Mouse (Mus musculus): ENCODE data around the gene Cd79a. TPM values are rescaled to one million over a fixed set of nuclear protein-coding genes. Genes with fewer than 3 reads are reported as not detected.

The Cd79a gene
- total and polyA plus RNA-seq, 3 experiments, result 51.8 to 422 (median 75.2) TPM

GRCm38 (mm10) chr7:24944257-24944950 lies 47.2 kb downstream of the Cd79a start, which contains the start of gene Gm4881:
TSS of gene Gm4881 (minus strand) at chr7:24944494.
- dilution Hi-C loops (cut with MboI; ENCODE audit: extremely low pct_ligation_motif_present, extremely low pct_unique_long_range_greater_than_20kb, low sequenced_read_pairs) (no loop called here), in situ Hi-C loops (cut with MboI; ENCODE audit: low pct_ligation_motif_present, low pct_unique_long_range_greater_than_20kb, low sequenced_read_pairs) (no loop called here)
- Histone ChIP-seq H3K4me1 (ENCODE audit: control insufficient read depth in 1 of 2, insufficient read depth in 2 of 2) (peaks cover 4 to 5% of the 10 kb centered on the region in 2 experiments; a peak in 3 of 4 replicates), H3K79me2 (replicated peaks; ENCODE audit: control insufficient read depth, extremely low read depth, insufficient read depth, poor library complexity, severe bottlenecking) (no peaks in the 10 kb centered on the region), H3K4me3 (replicated peaks in 1 of 3; ENCODE audit: low read depth in 2 of 3, low read length in 2 of 3, poor library complexity in 1 of 3) (peak within 1 kb of the TSS in 1 of 3 experiments; percentile 52), H3K27ac (ENCODE audit: insufficient read depth, low read depth) (no peak within 1 kb of the TSS), H3K27me3 (replicated peaks) (peaks cover 93% of the 10 kb centered on the region), H3K9ac (ENCODE audit: insufficient read depth, low read depth) (peak within 1 kb of the TSS; percentile 30; the same call in 1 of the 2 replicates), H3K36me3 (replicated peaks in 1 of 2; ENCODE audit: control insufficient read depth in 1 of 2, insufficient read depth in 1 of 2, low read length in 1 of 2) (no peaks in the 10 kb centered on the region), H3K9me3 (replicated peaks; ENCODE audit: low read length) (peaks cover 4% of the 10 kb centered on the region), H3K4me2 (ENCODE audit: insufficient read depth, low read depth, poor library complexity, severe bottlenecking) (peak within 1 kb of the TSS; percentile 64)
- TF ChIP-seq PAX5 (IDR thresholded peaks at IDR 0.05; ENCODE audit: low read length) (no peak), NRF1 (IDR thresholded peaks at IDR 0.05; ENCODE audit: low read depth, low read length) (0 out of 2 replicates have a peak, but pooled peaks have one; percentile 19)
- DNase-seq (ENCODE audit: extremely low read depth), result no peak

- no peaks in the 10 kb centered on the region for H3K79me2 ChIP-seq (replicated peaks; ENCODE audit: control insufficient read depth, extremely low read depth, insufficient read depth, poor library complexity, severe bottlenecking)
- DNase-seq (ENCODE audit: extremely low read depth), result no peak
- no peak overlapping the region for H3K27ac ChIP-seq (ENCODE audit: insufficient read depth, low read depth)
- peaks cover 92% of the 10 kb centered on the region for H3K27me3 ChIP-seq (replicated peaks)
- dilution Hi-C loops (cut with MboI; ENCODE audit: extremely low pct_ligation_motif_present, extremely low pct_unique_long_range_greater_than_20kb, low sequenced_read_pairs), result no loop called here
- no peak overlapping the region for H3K4me2 ChIP-seq (ENCODE audit: insufficient read depth, low read depth, poor library complexity, severe bottlenecking)
- in situ Hi-C loops (cut with MboI; ENCODE audit: low pct_ligation_motif_present, low pct_unique_long_range_greater_than_20kb, low sequenced_read_pairs), result no loop called here
- peaks cover 6% of the 10 kb centered on the region for H3K9me3 ChIP-seq (replicated peaks; ENCODE audit: low read length)
- H3K36me3 ChIP-seq (replicated peaks in 1 of 2; ENCODE audit: control insufficient read depth in 1 of 2, insufficient read depth in 1 of 2, low read length in 1 of 2), result no peaks in the 10 kb centered on the region
- TF ChIP-seq IRF4 (IDR thresholded peaks at IDR 0.05; ENCODE audit: low read depth, low read length) (no peak), SIN3A (IDR thresholded peaks at IDR 0.05; ENCODE audit: low read length) (no peak), ZC3H11A (IDR thresholded peaks at IDR 0.05; ENCODE audit: low read depth, low read length) (no peak), MXI1 (IDR thresholded peaks at IDR 0.05; ENCODE audit: low read depth, low read length) (no peak), MAZ (IDR thresholded peaks at IDR 0.05; ENCODE audit: low read depth, low read length) (no peak), ETS1 (conservative IDR thresholded peaks at IDR 0.05; ENCODE audit: low read depth, low read length) (no peak), NRF1 (IDR thresholded peaks at IDR 0.05; ENCODE audit: low read depth, low read length) (no peak), USF2 (conservative IDR thresholded peaks at IDR 0.05; ENCODE audit: low read depth, low read length) (no peak), PAX5 (IDR thresholded peaks at IDR 0.05; ENCODE audit: low read length) (no peak), MAX (IDR thresholded peaks at IDR 0.05; ENCODE audit: low read length) (no peak), HCFC1 (IDR thresholded peaks at IDR 0.05; ENCODE audit: low read depth, low read length) (no peak), EP300 (IDR thresholded peaks at IDR 0.05; ENCODE audit: low read length) (no peak), BHLHE40 (IDR thresholded peaks at IDR 0.05; ENCODE audit: low read depth, low read length) (no peak), MAFK (IDR thresholded peaks at IDR 0.05; ENCODE audit: insufficient replicate concordance, low read length) (no peak), E2F4 (IDR thresholded peaks at IDR 0.05; ENCODE audit: insufficient replicate concordance, low read depth, low read length) (no peak), RAD21 (IDR thresholded peaks at IDR 0.05; ENCODE audit: low read depth, low read length) (no peak), SMC3 (IDR thresholded peaks at IDR 0.05; ENCODE audit: low read depth, low read length) (no peak), TCF12 (IDR thresholded peaks at IDR 0.05; ENCODE audit: low read depth, low read length) (no peak)
- no peak overlapping the region for H3K4me3 ChIP-seq (replicated peaks in 1 of 3; ENCODE audit: low read depth in 2 of 3, low read length in 2 of 3, poor library complexity in 1 of 3)
- H3K9ac ChIP-seq (ENCODE audit: insufficient read depth, low read depth), result no peak overlapping the region
- H3K4me1 ChIP-seq (ENCODE audit: control insufficient read depth in 1 of 2, insufficient read depth in 2 of 2), result peaks cover 5 to 8% of the 10 kb centered on the region in 2 experiments; a peak in 3 of 4 replicates
These were observed 50.3 kb downstream of the Cd79a start for GRCm38 (mm10) chr7:24947316-24948048.

All from CH12.LX (cell line).